Mouse (Mus musculus) CH12.LX (cell line): ENCODE measurements around the gene Cldn11. TPM values are rescaled to one million over a fixed set of nuclear protein-coding genes. Genes with fewer than 3 reads are reported as not detected.

Experiments used
- DNase-seq: peaks from one replicate; pipeline ENCODE4 v3.0.0-alpha.2; 2013; ENCODE audit errors: extremely low read depth
- H3K27ac ChIP-seq: 2 replicates; pipeline ENCODE4 v1.5.1; 2012; ENCODE audit warnings: low read depth, mild to moderate bottlenecking, control low read depth, moderate library complexity; ENCODE audit not compliant: insufficient read depth
- H3K27me3 ChIP-seq: replicated peaks from 2 replicates; pipeline ENCODE3; 2012; ENCODE audit warnings: inconsistent platforms
- H3K36me3 ChIP-seq, 2 experiments: replicated peaks in 1 of 2; 2 replicates each; pipeline versions ENCODE3 to v1.6.1; 2012; ENCODE audit warnings: inconsistent platforms in 1 of 2, low read length in 1 of 2, mild to moderate bottlenecking in 1 of 2, mixed read lengths in 1 of 2, moderate library complexity in 1 of 2; ENCODE audit not compliant: control insufficient read depth in 1 of 2, insufficient read depth in 1 of 2
- H3K4me1 ChIP-seq, 2 experiments: 2 replicates each; pipeline ENCODE4 v1.6.1; 2012; ENCODE audit warnings: inconsistent platforms in 1 of 2, moderate library complexity in 1 of 2; ENCODE audit not compliant: insufficient read depth in 2 of 2, control insufficient read depth in 1 of 2
- H3K4me2 ChIP-seq: 2 replicates; pipeline ENCODE4 v1.6.1; 2012; ENCODE audit warnings: low read depth, mild to moderate bottlenecking, control low read depth; ENCODE audit not compliant: poor library complexity, insufficient read depth, severe bottlenecking
- H3K4me3 ChIP-seq, 3 experiments: fragments of 150-350 bp in 1 of 3; sonication (generic) in 1 of 3; replicated peaks in 1 of 3; 2 replicates each; pipeline versions ENCODE3 to v1.5.1; 2011 to 2012; ENCODE audit warnings: low read depth in 2 of 3, low read length in 2 of 3, mild to moderate bottlenecking in 2 of 3, moderate library complexity in 2 of 3, control low read depth in 1 of 3, improper control_type of control experiment in 1 of 3, inconsistent platforms in 1 of 3, mixed read lengths in 1 of 3; ENCODE audit not compliant: poor library complexity in 1 of 3
- H3K79me2 ChIP-seq: replicated peaks from 2 replicates; pipeline ENCODE4 v1.6.1; 2012; ENCODE audit warnings: mild to moderate bottlenecking, moderate library complexity; ENCODE audit not compliant: control insufficient read depth, poor library complexity, insufficient read depth, severe bottlenecking; ENCODE audit errors: extremely low read depth
- H3K9ac ChIP-seq: 2 replicates; pipeline ENCODE4 v1.6.1; 2012; ENCODE audit warnings: low read depth, mild to moderate bottlenecking, control low read depth, moderate library complexity; ENCODE audit not compliant: insufficient read depth
- H3K9me3 ChIP-seq: replicated peaks from 2 replicates; pipeline ENCODE3; 2012; ENCODE audit warnings: low read length, inconsistent platforms, mixed read lengths
- BHLHE40 ChIP-seq: IDR thresholded peaks from 2 replicates; pipeline ENCODE4 v1.6.1; 2011; ENCODE audit warnings: mild to moderate bottlenecking, low read depth, low read length, improper control_type of control experiment
- CHD1 ChIP-seq: IDR thresholded peaks from 2 replicates; pipeline ENCODE4 v1.6.1; 2012; ENCODE audit warnings: low read depth, low read length, improper control_type of control experiment, inconsistent platforms
- CHD2 ChIP-seq: IDR thresholded peaks from 2 replicates; pipeline ENCODE4 v1.6.1; 2011; ENCODE audit warnings: low read length, improper control_type of control experiment
- CTCF ChIP-seq, 2 experiments: IDR thresholded peaks in 1 of 2; conservative IDR thresholded peaks in 1 of 2; 2 replicates each; pipeline ENCODE4 v1.5.1; 2011 to 2012; ENCODE audit warnings: low read depth in 2 of 2, low read length in 2 of 2, improper control_type of control experiment in 1 of 2, inconsistent platforms in 1 of 2, mild to moderate bottlenecking in 1 of 2, moderate library complexity in 1 of 2
- E2F4 ChIP-seq: IDR thresholded peaks from 2 replicates; pipeline ENCODE4 v1.6.1; 2011; ENCODE audit warnings: low read depth, low read length, improper control_type of control experiment; ENCODE audit not compliant: insufficient replicate concordance
- ELF1 ChIP-seq: IDR thresholded peaks from 2 replicates; pipeline ENCODE4 v1.6.1; 2014; ENCODE audit warnings: low read depth, mild to moderate bottlenecking, inconsistent platforms, low read length, improper control_type of control experiment
- EP300 ChIP-seq: IDR thresholded peaks from 2 replicates; pipeline ENCODE4 v1.6.1; 2011; ENCODE audit warnings: low read length, improper control_type of control experiment
- ETS1 ChIP-seq: conservative IDR thresholded peaks from 2 replicates; pipeline ENCODE4 v1.6.1; 2012; ENCODE audit warnings: low read depth, mild to moderate bottlenecking, inconsistent platforms, low read length, improper control_type of control experiment, moderate library complexity
- GABPA ChIP-seq: IDR thresholded peaks from 2 replicates; pipeline ENCODE4 v1.6.1; 2012; ENCODE audit warnings: low read depth, low read length, improper control_type of control experiment, inconsistent platforms; ENCODE audit not compliant: insufficient replicate concordance
- HCFC1 ChIP-seq: IDR thresholded peaks from 2 replicates; pipeline ENCODE4 v1.6.1; 2012; ENCODE audit warnings: low read depth, mild to moderate bottlenecking, inconsistent platforms, low read length, improper control_type of control experiment
- IRF4 ChIP-seq: IDR thresholded peaks from 2 replicates; pipeline ENCODE4 v1.6.1; 2014; ENCODE audit warnings: low read depth, mild to moderate bottlenecking, inconsistent platforms, low read length, improper control_type of control experiment
- JUN ChIP-seq: IDR thresholded peaks from 2 replicates; pipeline ENCODE4 v1.6.1; 2011; ENCODE audit warnings: low read depth, mild to moderate bottlenecking, low read length, improper control_type of control experiment, moderate library complexity; ENCODE audit not compliant: insufficient read depth
- JUND ChIP-seq: conservative IDR thresholded peaks from 2 replicates; pipeline ENCODE4 v1.6.1; 2011; ENCODE audit warnings: low read depth, low read length, improper control_type of control experiment
- KAT2A ChIP-seq: IDR thresholded peaks from 2 replicates; pipeline ENCODE4 v1.6.1; 2012; ENCODE audit warnings: low read length, improper control_type of control experiment, inconsistent platforms; ENCODE audit not compliant: insufficient replicate concordance
- MAFK ChIP-seq: IDR thresholded peaks from 2 replicates; pipeline ENCODE4 v1.6.1; 2011; ENCODE audit warnings: low read length, improper control_type of control experiment; ENCODE audit not compliant: insufficient replicate concordance
- MAX ChIP-seq: IDR thresholded peaks from 2 replicates; pipeline ENCODE4 v1.6.1; 2011; ENCODE audit warnings: low read length, improper control_type of control experiment
- MAZ ChIP-seq: IDR thresholded peaks from 2 replicates; pipeline ENCODE4 v1.6.1; 2012; ENCODE audit warnings: low read depth, mild to moderate bottlenecking, inconsistent platforms, low read length, improper control_type of control experiment, moderate library complexity
- MEF2A ChIP-seq: IDR thresholded peaks from 2 replicates; pipeline ENCODE4 v1.6.1; 2014; ENCODE audit warnings: low read depth, mild to moderate bottlenecking, inconsistent platforms, low read length, improper control_type of control experiment, borderline replicate concordance
- MXI1 ChIP-seq: IDR thresholded peaks from 2 replicates; pipeline ENCODE4 v1.6.1; 2011; ENCODE audit warnings: mild to moderate bottlenecking, low read depth, low read length, improper control_type of control experiment
- MYC ChIP-seq: IDR thresholded peaks from 2 replicates; pipeline ENCODE4 v1.6.1; 2011; ENCODE audit warnings: low read depth, mild to moderate bottlenecking, improper control_type of control experiment, low read length
- NELFE ChIP-seq: IDR thresholded peaks from 2 replicates; pipeline ENCODE4 v1.6.1; 2011; ENCODE audit warnings: low read depth, low read length, improper control_type of control experiment
- NRF1 ChIP-seq: IDR thresholded peaks from 2 replicates; pipeline ENCODE4 v1.6.1; 2014; ENCODE audit warnings: low read depth, mild to moderate bottlenecking, inconsistent platforms, low read length, improper control_type of control experiment, moderate library complexity
- PAX5 ChIP-seq: IDR thresholded peaks from 2 replicates; pipeline ENCODE4 v1.6.1; 2012; ENCODE audit warnings: low read length, inconsistent platforms, mixed read lengths
- POLR2A ChIP-seq: IDR thresholded peaks from 2 replicates; pipeline ENCODE4 v1.6.1; 2011; ENCODE audit warnings: low read depth, mild to moderate bottlenecking, improper control_type of control experiment, low read length
- POLR2AphosphoS2 ChIP-seq: IDR thresholded peaks from 2 replicates; pipeline ENCODE4 v1.6.1; 2011; ENCODE audit warnings: low read depth, low read length, improper control_type of control experiment
- RAD21 ChIP-seq: IDR thresholded peaks from 2 replicates; pipeline ENCODE4 v1.6.1; 2011; ENCODE audit warnings: low read depth, mild to moderate bottlenecking, low read length, improper control_type of control experiment, moderate library complexity
- RCOR1 ChIP-seq: conservative IDR thresholded peaks from 2 replicates; pipeline ENCODE4 v1.6.1; 2012; ENCODE audit warnings: low read depth, mild to moderate bottlenecking, inconsistent platforms, low read length, improper control_type of control experiment
- SIN3A ChIP-seq: IDR thresholded peaks from 2 replicates; pipeline ENCODE4 v1.6.1; 2012; ENCODE audit warnings: low read length, improper control_type of control experiment, inconsistent platforms
- SMC3 ChIP-seq: IDR thresholded peaks from 2 replicates; pipeline ENCODE4 v1.6.1; 2011; ENCODE audit warnings: low read depth, low read length, improper control_type of control experiment
- TBP ChIP-seq: conservative IDR thresholded peaks from 2 replicates; pipeline ENCODE4 v1.6.1; 2011; ENCODE audit warnings: low read depth, low read length, improper control_type of control experiment
- TCF12 ChIP-seq: IDR thresholded peaks from 2 replicates; pipeline ENCODE4 v1.6.1; 2014; ENCODE audit warnings: low read depth, mild to moderate bottlenecking, inconsistent platforms, low read length, improper control_type of control experiment
- UBTF ChIP-seq: IDR thresholded peaks from 2 replicates; pipeline ENCODE4 v1.6.1; 2012; ENCODE audit warnings: low read depth, mild to moderate bottlenecking, inconsistent platforms, low read length, improper control_type of control experiment, moderate library complexity
- USF1 ChIP-seq: IDR thresholded peaks from 2 replicates; pipeline ENCODE4 v1.6.1; 2014; ENCODE audit warnings: low read depth, mild to moderate bottlenecking, inconsistent platforms, low read length, improper control_type of control experiment
- USF2 ChIP-seq: conservative IDR thresholded peaks from 2 replicates; pipeline ENCODE4 v1.6.1; 2011; ENCODE audit warnings: low read depth, low read length, improper control_type of control experiment
- ZC3H11A ChIP-seq: IDR thresholded peaks from 2 replicates; pipeline ENCODE4 v1.6.1; 2012; ENCODE audit warnings: low read depth, mild to moderate bottlenecking, inconsistent platforms, low read length, improper control_type of control experiment
- ZKSCAN1 ChIP-seq: IDR thresholded peaks from 2 replicates; pipeline ENCODE4 v1.6.1; 2012; ENCODE audit warnings: low read depth, inconsistent platforms, low read length, improper control_type of control experiment, borderline replicate concordance
- ZMIZ1 ChIP-seq: IDR thresholded peaks from 2 replicates; pipeline ENCODE4 v1.6.1; 2012; ENCODE audit warnings: low read depth, mild to moderate bottlenecking, inconsistent platforms, low read length, improper control_type of control experiment
- ZNF384 ChIP-seq: IDR thresholded peaks from 2 replicates; pipeline ENCODE4 v1.6.1; 2012; ENCODE audit warnings: low read depth, low read length, improper control_type of control experiment, inconsistent platforms
- dilution Hi-C: fragments of 300-500 bp; cut with MboI; formaldehyde crosslinking; loops from 2 replicates; pipeline ENCODE4 v1.14.3; 2020; ENCODE audit warnings: low sequenced_read_pairs; ENCODE audit not compliant: extremely low pct_unique_long_range_greater_than_20kb, extremely low pct_ligation_motif_present
- in situ Hi-C: fragments of 300-500 bp; cut with MboI; formaldehyde crosslinking; loops from 3 replicates; pipeline ENCODE4 v1.14.3; 2019; ENCODE audit warnings: low sequenced_read_pairs, low pct_ligation_motif_present, low pct_unique_long_range_greater_than_20kb, mixed read lengths
- polyA plus RNA-seq: library from polyadenylated mRNA; unstranded; fragments of >175 nt; gene quantifications from 2 replicates; pipeline ENCODE4 v1.2.1, GENCODE M21; 2012; ENCODE audit warnings: low read depth; ENCODE audit not compliant: insufficient read length
- total RNA-seq, 2 experiments: library from RNA; depleted of rRNA; stranded (reverse); fragments of 300-350 nt in 1 of 2; fragments of >200 nt in 1 of 2; gene quantifications; 2 replicates each; pipeline ENCODE4 v1.2.3; 2012 to 2014

The Cldn11 gene
- total and polyA plus RNA-seq, 3 experiments = not detected

GRCm38 (mm10) chr3:31138454-31139424, 11.0 kb upstream of the Cldn11 start:
- Histone ChIP-seq H3K4me1 (peaks cover 8 to 16% of the 10 kb centered on the region in 2 experiments), H3K27ac (no peak overlapping the region), H3K27me3 (no peaks in the 10 kb centered on the region), H3K79me2 (no peaks in the 10 kb centered on the region), H3K4me2 (peak overlapping the region; percentile 42; the same call in 1 of the 2 replicates), H3K9ac (no peak overlapping the region), H3K36me3 (no peaks in the 10 kb centered on the region), H3K9me3 (no peaks in the 10 kb centered on the region), H3K4me3 (no peak overlapping the region)
- peak; percentile 81 for DNase-seq
- in situ Hi-C loops (loop anchor here (5.0 to 25.0 kb wide), 3 partner anchors 36 to 276 kb away; partner anchors contain the start of gene Gpr160), dilution Hi-C loops (no loop called here)
- TF ChIP-seq CHD2 (no peak), MAFK (no peak), USF1 (no peak), RAD21 (peak; percentile 95), GABPA (no peak), EP300 (no peak), ZKSCAN1 (no peak), PAX5 (no peak), IRF4 (peak; percentile 20; the same call in 1 of the 2 replicates), NELFE (no peak), MAX (no peak), TCF12 (no peak), SMC3 (peak; percentile 95), MYC (0 out of 2 replicates have a peak, but pooled peaks have one; percentile 46), SIN3A (no peak), ELF1 (no peak), JUN (no peak), POLR2AphosphoS2 (no peak), POLR2A (no peak), KAT2A (no peak), RCOR1 (no peak), BHLHE40 (no peak), E2F4 (no peak), MAZ (no peak), NRF1 (no peak), USF2 (no peak), CTCF (conservative IDR thresholded peaks at IDR 0.05 in 1 of 2, IDR thresholded peaks at IDR 0.05 in 1 of 2; ENCODE audit: low read depth in 2 of 2, low read length in 2 of 2) (peak; percentile 70 to 95), TBP (no peak), JUND (peak; percentile 42; the same call in 1 of the 2 replicates), ZC3H11A (peak; percentile 96), MXI1 (no peak), ETS1 (no peak), CHD1 (no peak), ZNF384 (peak; percentile 59), MEF2A (no peak), UBTF (no peak), HCFC1 (no peak), ZMIZ1 (no peak)
